Mouse (Mus musculus) cortical plate, adult 2 months (tissue): ENCODE data around the gene 5430402E10Rik. TPM values are rescaled to one million over a fixed set of nuclear protein-coding genes. Genes with fewer than 3 reads are reported as not detected.
"Not testable (repeated sequence)": the region's sequence is repeated elsewhere in the genome, so short reads cannot be mapped to it uniquely, and the experiment has no call there.

Source experiments
- H3K27ac ChIP-seq: fragments of 200-500 bp; 2 replicates; pipeline ENCODE4 v1.5.1; 2012; ENCODE audit warnings: low read length, control low read depth, inconsistent platforms; ENCODE audit not compliant: insufficient read depth
- H3K4me1 ChIP-seq: fragments of 200-500 bp; 2 replicates; pipeline ENCODE4 v1.6.1; 2011; ENCODE audit warnings: low read length; ENCODE audit not compliant: control insufficient read depth, insufficient read depth
- H3K4me3 ChIP-seq: fragments of 200-500 bp; 2 replicates; pipeline ENCODE4 v1.5.1; 2011; ENCODE audit warnings: mild to moderate bottlenecking, low read length, control low read depth; ENCODE audit not compliant: insufficient read depth
- CTCF ChIP-seq: fragments of 200-500 bp; IDR thresholded peaks from 2 replicates; pipeline ENCODE4 v1.5.1; 2011; ENCODE audit warnings: mild to moderate bottlenecking, control low read depth, low read length; ENCODE audit not compliant: insufficient read depth; ENCODE audit errors: extremely low read depth
- polyA plus RNA-seq: library from polyadenylated mRNA; depleted of rRNA; stranded (reverse); fragments of >200 nt; gene quantifications from 2 replicates; pipeline ENCODE4 v1.2.3, GENCODE M21; 2012; rRNA removed

5430402E10Rik gene
- polyA plus RNA-seq: not detected in 2 replicates

- not testable (repeated sequence) for H3K4me3 ChIP-seq, H3K27ac ChIP-seq
These were observed at the start of gene 5430402E10Rik for GRCm38 (mm10) chrX:77924962-77925361. TSS of gene 5430402E10Rik (minus strand) at chrX:77925062.

GRCm38 (mm10) chrX:77880033-77880432 is 44.8 kb downstream of the 5430402E10Rik start:
- TF ChIP-seq CTCF: 0 out of 2 replicates have a peak, but pooled peaks have one; percentile 6
- not testable (repeated sequence) for H3K4me3 ChIP-seq, H3K4me1 ChIP-seq, H3K27ac ChIP-seq

More at GRCm38 (mm10) chrX:77924962-77925361, at the start of gene 5430402E10Rik:
- H3K4me1 ChIP-seq: not testable (repeated sequence)

Other genes starting within 250 kb of the 5430402E10Rik start
- gene Prkx, start 128.8 kb downstream of the 5430402E10Rik start, polyA plus RNA-seq: 8.7 and 9.1 TPM in 2 replicates
- not detected in 2 replicates for gene Pbsn, start 71.4 kb downstream of the 5430402E10Rik start, polyA plus RNA-seq
- gene Gm14744, start 60.3 kb downstream of the 5430402E10Rik start, polyA plus RNA-seq: not detected in 2 replicates
- not detected in 2 replicates for gene Obp1a, start 166.3 kb upstream of the 5430402E10Rik start, polyA plus RNA-seq
- gene Gm5938, start 200.4 kb upstream of the 5430402E10Rik start, polyA plus RNA-seq: not detected in 2 replicates